Mouse (Mus musculus): ENCODE results near the gene Ptprb. TPM values are rescaled to one million over a fixed set of nuclear protein-coding genes. Genes with fewer than 3 reads are reported as not detected.

Gene Ptprb
- polyA plus RNA-seq (2017; shearing (Covaris generic)), result under 1 TPM in 1 of 2 experiments, not detected in 1; 0.12 TPM

DNA sequence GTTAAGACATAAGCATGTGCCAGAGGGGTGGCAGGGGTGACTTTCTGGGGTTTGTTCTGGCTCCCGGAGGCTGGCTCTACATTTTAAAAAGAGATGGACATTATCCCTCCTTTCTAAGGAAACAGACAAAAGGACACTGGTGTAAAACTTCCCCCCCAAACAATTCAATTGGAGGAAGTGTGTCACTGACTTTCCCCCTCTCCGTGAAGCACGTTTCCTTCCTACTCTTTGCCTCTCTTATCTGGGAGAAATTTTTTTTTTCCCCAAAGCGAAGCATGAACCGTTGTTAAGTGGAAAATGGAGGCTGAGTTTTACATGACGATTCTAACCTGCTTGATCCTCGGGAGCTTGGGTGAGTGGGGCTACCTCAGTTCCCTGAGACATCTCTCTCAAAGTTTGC, at the start of gene Ptprb:
Gene Ptprb (plus strand): TSS at position 244 of the 400 bp plus-strand sequence.
- no peak for ATAC-seq

DNA sequence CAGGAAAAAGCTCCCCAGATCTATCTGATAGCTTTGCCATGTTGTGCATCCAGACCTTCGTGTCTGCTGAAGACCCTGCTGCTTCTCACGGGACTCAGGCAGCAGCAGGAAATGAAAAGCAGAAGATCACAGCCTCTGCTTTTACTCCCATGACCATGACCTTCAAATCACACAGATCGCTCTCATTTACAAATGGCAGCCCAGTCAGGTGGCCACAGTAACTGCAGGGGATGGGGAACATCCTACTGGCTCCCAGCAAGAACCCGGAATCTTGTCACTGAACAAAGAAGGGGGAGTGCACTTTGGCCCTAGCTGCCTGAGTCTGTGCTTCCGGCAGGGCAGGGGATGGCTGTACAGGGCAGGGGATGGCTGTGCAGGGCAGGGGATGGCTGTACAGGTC, 40.0 kb upstream of the Ptprb start:
- ATAC-seq, result no peak

DNA sequence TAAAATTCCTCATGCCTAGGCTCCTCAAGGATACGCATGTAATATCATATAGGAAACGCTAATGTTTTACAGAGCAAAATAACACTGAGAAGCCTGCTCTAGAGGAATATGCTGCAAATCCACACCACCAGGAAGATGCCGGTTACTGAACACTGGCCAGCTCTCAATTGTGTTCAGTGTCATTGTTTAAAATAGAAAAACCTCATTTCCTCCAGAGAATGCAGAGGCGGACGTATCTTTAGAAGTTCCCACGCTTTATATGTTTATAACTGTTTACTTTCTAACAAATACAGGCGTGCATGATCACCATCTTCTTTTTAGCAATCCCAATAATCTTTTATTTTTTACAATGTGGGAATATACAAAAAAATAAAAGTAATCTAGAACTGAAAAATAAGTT, 33.1 kb upstream of the Ptprb start:
- ATAC-seq, result no peak

DNA sequence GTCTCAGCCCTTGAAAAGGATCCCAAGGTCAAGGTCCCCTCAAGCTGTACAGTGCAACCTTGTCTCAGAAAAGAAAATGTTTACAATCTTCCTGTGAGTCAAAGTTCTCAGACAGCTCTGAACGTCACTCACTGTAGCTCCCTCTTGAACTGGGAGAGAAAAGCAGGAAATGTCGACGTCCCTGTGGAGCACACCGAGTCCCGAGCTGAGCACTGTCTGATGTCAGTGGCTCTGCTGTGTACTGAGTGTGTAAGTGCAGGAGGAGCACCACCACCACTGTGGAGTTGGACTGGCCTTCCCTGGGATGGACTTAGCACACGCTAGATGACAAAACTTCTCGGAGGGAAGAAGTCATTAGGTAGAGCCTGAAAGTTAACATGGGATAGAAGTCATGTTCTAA, 31.9 kb upstream of the Ptprb start:
- no peak for ATAC-seq

DNA sequence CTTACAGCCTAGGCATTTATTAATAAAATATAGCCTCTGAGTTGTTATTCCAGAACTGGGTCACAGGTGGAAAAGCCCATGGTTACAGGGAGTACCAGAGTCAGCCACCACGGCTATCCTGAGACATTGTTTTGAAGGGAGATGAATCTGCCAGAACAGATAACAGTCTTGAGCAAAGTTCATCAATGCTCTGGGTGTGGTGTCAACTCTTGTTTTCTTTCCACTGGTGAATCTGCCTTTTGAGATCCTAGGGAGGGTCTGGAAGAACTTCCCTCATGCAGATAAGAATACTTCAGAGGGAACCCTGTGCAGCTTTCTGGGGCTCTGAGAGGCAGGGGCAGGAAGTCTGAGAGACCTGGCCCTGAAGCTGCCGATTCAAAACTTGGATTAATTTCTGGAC, 29.7 kb upstream of the Ptprb start:
- no peak for ATAC-seq

DNA sequence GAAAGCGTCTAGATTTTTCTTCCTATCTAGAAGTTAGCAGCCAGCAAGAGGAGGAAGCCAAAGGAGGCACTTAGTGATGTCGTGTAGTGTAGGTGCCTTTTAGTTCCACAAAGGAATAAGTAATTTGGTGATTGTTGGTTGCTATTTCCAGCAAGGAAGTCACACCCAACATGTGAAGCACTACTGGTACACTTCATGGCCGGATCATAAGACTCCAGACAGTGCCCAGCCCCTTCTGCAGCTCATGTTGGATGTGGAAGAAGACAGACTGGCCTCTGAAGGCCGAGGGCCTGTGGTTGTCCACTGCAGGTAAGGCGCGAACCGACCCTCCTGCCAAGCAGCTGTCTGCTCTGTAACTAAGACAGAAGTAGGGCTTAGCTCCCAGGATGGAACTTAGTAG, 22.7 kb upstream of the Ptprb start:
- no peak for ATAC-seq

DNA sequence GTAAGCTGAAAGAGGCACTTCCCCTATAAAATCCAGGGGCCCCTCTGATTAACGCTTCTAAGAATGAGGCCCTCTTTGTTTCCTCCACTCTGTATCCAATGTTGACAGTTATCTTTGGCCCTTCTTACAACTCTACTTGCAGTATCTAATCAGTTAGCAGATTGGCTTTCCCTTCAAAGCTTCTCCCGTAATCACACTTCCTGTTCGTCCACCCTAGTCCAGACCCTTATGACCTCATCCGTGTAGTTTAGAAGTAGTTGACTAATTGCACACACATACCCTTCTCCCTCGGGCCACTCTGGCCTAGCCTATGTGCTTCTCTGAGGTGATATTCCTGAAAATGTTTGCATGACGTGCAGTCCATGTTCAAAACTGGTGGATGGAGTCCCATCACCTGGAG, 21.4 kb upstream of the Ptprb start:
- ATAC-seq, result no peak

DNA sequence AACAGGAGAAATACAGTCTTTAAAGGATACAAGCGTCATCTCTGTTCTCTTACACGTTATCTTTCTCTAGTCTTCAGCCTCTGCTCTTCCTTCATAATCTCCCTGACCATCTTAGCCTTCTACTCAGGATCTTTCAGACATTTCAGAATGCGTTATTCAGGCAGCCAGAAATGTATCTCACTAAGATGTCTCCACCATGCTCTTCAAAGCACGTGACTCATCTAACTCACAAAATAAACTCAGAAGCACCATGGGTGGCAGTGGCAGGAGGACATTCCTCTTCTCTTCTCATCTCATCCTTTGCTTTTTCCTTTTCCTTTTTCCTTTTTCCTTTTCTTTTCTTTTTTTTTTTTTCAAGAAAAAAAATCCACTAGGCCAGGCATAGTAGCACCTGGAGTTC, 16.0 kb upstream of the Ptprb start:
- ATAC-seq, result no peak

DNA sequence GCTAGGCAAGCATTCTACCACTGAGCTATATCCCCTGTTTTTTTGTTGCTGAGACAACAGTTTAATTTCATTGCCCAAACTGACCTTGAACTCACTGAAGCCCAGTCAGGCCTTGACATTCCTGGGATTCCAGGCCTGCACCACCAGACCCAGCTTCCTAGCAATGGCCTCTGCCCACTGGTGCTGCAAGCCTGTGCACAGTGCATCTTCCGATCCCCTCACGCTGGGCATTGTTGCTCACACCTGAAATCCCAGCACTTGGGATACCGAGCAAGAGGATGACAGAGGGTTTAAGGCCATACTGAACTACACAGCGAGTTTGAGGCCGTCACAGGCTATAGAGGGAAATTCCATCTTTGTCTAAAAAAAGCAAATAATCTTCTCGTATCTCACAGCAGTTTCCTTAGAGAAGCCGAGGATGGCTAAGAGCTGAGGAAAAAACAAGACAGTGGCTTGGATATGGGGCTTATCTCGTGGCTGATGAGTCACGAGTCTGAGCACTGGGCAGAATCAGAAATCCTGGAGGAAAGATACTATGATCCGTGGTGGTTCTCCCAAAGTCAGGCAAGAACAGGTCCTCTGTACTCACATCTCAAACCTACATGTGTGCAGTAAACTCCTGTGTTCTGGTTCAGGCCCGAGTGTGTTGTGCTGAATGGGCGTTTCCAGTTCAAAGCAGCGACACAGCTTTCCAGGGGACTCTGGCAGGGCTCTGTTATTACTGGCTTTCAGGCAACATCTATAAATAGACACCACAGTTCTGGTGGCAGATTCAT, 14.5 kb upstream of the Ptprb start:
- ATAC-seq, result no peak

DNA sequence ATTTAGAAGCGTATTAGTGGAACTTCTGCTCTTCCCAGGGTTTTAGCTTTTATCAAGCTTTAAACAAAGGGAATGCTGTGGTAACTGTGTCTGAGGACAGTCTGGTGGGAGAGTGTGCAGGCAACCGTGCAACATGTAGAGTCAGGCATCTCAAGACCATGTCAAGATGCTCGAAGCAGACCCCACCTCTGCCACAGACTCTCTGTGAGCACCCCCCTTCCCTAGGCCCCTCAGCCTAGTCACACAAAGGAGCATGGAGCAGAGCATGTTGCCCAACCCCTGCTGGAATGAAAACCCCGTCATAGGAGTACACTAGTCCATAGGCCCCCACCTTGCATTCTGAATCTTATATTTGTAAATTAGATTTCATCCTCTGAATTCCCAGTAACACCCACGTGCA, 13.8 kb upstream of the Ptprb start:
- ATAC-seq, result no peak

DNA sequence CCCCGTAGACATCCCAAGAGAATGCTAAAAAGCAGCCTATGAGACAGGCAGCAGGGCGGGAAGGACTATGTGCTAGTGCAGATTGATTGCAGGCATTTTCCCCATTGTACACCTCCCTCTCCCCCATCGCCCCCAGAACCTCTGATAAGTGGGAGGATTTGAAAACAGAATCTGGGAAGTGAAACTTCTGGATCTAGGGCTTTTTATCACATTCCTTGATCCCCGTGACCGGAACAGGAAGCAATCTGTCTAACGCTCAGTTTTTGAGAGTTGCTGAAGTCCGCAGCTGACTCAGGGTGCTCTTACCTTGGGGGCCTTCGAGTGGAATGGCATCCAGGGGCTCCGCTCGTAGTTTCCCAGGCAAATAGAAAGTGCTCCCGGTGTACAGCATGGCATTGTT, 10.8 kb upstream of the Ptprb start:
- ATAC-seq, result no peak

DNA sequence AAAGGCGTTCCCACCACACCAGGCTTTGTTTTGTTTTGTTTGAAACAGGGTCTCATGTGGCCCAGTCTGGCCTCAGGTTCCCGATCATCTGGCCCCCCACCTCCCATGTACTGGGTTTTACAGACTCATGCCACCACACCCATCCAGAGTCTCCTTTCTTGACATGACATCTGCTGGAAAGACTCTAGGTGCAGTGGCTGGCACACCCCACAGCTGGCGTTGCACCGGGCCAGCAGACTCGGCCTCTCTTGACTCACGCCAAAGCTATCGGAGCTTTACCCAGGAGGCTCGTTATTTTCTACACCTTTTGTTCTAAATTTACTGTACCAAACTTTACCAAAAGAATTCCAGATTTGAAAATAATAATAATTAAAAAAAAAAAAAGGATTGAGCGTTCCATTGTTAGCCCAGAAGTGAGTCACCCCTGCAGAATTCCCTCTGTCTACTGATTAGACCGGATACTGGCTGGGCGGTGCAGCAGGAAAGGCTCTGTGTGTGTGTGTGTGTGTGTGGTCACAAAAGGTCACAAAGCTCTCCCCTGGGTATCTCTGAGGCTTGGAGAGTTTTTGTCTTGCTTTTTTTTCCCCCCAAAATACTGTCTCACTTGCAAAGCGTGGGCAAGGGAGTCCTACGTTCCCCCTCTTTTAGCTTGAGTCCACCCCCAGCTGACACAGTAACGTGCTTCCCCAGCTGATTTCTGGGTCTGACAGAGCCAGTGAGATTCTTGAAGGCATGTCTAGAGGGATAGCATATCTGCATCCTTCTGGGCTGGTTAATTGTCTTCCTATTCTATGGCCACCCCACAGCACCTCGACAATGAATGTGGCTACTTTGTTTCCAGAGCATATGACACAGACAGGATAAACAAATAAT, 8.5 kb upstream of the Ptprb start:
- no peak for ATAC-seq

DNA sequence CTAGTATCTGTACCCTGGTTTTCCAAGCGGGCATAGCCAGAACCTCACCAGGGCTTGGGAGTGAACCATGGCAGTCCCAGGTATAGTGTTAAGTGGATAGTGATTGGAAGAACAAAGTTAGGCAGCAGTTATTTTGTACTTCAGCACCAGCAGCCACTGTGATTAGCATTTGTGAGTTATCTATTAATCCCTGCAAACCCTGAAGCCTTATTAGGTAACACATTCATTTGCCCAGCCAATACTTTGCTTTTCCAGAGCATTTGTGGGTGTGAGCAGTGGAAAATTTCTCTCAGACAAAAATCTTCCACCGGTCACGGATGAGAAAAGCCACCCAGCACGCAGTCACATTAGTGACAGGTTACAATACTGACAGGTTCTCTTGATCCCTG, 7.9 kb upstream of the Ptprb start:
- no peak for ATAC-seq

DNA sequence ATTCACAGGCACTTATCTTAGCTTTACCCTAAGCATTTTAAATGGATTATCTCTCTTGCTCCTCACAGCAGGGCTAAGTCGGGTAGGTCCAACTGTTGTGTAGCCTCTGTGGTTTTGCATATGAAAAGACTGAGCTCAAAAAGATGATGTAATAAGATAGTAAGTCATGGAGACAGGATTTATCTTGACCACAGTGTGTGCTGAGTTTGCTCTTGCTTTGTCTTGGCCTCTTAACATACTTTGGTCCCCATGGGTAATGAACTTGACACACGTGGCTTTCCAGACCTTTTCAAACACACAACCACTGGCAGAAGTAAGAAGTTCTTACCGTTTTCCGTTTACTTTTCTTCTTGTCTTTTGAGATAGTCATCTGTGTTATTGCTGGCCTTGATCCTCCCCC, 7.0 kb upstream of the Ptprb start:
- no peak for ATAC-seq

DNA sequence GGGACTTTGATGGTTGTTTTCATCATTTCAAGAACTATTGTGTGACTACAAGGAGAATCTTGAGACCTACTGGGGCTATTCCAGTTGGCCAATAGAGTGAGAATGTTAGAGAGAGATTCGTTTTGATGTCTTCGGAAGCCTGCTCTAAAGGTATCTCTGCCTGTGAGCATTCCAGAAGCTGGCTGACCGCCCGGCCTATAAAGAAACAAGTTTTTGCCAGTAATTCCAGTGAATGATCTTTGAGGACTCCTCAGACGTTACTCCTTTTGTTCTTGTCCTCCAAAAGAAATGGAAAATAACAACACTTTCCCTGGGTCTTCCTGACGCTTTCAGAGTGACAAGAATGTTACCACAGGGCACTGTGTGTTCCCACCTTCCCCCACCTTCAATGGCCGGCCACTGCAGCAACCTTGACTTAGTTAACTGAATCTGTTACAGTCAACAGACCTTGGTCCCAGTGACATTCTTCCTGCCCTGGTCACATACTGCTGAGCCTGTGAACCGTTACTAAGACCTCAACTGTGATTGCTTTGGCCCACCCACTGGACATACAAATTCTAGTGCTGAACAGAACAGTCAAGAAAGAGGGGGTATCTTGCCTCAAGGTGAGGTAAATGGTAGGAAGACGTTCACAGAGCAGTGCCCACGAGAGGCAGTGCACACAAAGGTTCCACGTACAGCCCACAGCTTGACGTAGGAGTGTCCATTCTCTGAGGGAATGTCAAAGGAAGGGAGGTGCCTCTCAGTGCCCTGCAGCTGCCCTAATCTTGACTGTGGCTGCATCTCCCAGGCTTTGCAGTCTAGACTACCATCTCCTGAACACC, 4.5 kb upstream of the Ptprb start:
- no peak for ATAC-seq

DNA sequence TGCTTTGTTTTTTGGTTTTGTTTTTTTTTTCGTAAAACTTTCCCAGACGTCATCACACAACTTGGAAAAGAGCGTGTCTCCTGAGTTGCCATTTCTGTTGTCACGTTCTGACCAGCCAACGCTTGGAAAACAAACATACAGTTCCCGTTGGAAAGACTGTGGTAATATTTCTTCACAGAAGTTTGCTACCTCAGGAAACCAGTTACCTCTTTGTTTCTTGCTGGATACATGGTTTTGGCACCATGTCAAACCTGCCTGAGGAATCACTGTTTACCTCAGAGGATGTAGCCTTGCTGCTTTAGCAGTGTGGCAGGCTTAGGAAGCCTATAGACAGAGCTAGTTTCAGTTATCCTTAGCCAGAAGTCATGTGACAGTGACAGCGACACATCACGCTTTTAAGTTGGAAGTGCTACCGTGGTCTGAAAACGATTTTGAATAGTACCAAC, 3.8 kb upstream of the Ptprb start:
- no peak for ATAC-seq

DNA sequence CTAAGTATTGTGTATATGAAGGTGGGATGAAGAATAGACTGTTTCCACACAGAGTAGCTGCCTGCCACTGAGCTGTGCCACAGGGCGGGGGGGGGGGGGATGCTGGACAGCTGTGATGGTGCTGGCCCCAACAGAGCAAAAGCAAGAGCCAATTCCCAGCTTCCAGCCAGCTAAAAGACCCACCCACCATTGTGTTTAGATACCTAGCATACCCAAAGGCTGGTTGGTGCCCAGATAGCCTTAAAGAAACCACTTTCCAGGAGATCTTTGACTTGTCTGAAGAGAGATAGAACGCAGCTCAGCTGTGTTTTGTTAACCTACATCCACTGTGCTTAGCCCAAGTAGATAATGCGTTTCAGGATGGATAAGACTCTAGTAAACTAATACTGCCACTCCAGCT, 3.2 kb upstream of the Ptprb start:
- no peak for ATAC-seq

DNA sequence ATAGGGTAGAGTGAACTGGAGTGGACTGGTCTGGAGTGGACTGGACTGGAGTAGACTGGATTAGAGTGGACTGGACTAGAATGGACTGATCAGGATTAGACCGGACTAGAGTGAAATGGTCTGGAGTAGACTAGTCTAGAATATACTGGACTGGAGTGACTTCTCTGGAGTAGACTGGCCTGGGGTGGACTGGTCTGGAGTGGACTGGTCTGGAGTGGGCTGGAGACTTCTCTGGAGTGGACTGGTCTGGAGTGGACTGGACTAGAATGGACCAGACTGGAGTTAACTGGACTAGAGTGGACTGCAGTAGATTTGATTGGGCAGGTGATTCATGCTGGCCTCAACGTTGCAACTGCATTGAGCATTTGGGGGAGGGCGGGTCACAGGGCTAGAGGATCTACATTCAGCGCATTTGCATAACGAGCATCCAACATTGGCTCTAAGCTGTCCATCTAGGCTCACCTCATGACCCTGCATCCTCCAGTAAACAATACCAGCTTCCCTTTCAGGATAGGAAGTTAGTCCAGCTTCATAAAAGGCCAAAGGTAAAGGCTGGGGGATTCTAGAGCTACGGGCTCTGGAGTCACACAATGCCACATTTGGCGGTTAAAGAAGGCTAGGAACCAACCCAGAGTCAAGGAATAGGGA, 11.5 kb downstream of the Ptprb start:
- ATAC-seq, result no peak

DNA sequence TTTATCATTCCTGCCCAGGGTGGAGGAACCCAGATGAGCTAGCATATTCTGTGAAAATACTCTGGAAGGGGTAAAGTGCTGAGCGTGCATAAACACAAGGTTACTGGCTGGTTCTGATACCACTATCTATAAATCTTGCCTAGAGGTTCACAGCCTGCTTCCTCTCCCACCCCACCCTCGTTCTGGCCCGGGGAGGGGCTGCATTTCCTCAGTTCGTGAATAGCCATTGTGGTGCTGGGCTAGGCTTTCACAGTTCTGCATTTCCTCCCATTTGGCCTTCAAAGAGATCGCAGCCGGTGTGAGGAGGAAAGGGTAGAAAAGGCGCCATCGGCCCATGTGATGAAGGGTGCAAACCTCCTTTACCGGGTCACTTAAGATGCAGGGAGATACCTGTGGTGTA, 12.8 kb downstream of the Ptprb start:
- ATAC-seq, result no peak

DNA sequence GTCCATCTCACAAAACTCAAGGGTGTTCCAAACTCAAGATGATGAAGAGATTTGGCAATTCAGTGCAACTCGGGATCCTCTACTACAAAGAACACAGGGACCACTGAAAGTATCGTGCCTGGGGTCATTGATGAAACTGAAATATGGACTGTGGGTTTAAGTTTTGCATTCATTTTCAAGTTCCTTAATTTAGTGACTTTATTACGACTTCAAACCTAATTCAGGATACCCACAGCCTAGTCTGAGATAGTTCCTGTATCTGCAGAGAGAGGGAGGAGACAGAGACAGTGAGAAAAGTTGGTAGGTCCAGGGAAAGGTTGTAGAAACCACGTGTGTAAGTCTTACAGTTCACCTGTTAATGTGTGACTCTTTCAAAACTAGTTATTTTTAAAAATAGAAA, 15.2 kb downstream of the Ptprb start:
- ATAC-seq, result no peak

DNA sequence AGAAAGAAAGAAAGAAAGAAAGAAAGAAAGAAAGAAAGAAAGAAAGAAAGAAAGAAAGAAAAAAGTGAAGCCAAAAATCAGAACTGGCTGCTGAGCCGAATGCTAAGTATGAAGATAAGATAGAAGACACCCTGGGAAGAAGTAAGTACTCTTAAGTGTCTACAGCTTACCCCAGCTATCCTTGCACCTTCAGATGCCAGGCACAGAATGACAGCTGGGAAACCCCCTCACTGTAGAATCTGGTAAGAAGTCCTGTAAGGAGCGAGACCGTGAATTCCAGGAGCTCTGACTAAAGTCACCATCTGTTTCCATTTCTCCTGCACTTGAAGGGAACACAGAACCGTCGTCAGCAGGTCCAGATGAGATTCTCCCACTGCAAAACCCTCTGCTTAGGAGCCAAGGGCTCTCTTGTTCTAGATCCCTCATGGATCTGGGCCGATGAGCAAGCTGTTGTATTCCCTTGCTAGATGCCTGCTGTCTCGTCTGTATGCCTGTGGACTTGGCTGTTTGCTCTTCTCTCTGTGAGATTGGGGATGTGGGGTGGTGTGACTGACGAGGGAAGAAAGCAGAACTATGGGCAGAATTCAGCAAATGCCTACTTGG, 15.9 kb downstream of the Ptprb start:
- ATAC-seq, result no peak

DNA sequence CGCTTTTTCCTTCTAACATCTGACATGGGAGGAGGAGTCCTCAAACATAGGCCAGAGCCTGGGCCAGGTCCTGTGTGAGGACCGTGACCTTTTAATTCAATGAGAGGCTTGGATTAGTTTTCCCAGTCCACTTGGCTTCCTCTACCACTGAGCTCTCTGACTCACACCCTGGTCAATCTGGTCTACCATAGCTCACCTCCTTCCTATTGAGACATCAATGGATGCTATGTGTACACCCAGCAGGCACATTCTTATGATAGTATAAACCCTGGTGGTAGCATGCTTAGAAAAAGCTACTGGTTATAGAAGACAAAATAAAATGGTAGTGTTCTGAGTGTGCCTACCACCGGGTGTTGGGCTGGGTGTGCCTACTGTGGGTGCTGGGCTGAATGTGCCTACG, 21.1 kb downstream of the Ptprb start:
- no peak for ATAC-seq
